Mouse (Mus musculus): ENCODE data around the gene Ccdc80.

The Ccdc80 gene

DNA sequence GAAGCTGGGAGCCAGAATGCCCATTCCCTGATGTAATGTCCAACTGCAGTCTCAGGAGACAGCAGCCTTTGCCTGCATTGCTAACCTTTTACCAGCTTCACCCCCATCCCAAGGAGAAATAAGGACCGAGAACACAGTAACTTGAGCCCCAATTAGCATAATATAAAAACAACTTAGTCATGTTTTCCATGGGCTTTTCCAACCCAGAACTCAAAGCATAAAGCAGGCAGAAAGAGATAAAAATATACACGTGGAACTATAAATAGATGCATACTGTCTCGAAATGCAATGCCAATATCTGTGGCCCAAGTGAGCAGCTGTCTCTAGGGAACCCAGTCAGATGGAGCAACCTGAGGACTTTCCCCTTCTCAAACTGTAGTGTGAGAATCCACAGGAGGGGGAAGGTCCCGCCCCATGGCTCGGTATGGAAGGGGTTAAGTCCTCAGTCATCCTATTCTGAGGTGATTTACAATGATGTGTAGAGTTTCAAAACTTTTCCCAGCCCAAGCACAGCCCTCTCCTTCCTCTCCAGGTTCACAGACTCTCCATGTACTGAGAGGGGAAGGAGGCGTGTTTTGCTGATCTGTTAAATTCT is at the start of gene Ccdc80:
Gene Ccdc80 (plus strand): TSS at position 266 of the 595 bp plus-strand sequence.
- DNase-seq (ENCODE audit: low spot score), result no peak

GRCm38 (mm10) chr16:45044844-45045243 is 48.4 kb upstream of the Ccdc80 start:
- no peak for DNase-seq (ENCODE audit: low spot score)

DNA sequence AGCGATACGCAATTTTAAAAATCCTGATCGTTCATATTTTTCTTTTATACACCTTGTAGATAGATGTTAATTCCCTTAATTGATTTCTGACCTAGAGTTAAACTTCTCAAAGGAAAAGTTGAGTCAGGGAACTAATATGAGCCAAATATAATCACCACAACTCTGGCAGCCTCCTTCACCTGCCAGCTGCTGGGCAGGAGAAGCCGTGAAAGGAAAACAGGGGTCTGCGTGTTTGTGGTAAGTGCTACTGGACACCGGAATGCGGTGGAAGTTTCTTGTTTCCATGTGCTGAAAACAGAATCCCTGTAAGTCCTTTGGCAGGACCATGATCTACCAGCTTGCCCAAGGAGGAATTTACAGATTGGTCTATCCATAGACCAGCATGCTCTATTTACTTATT is 36.0 kb upstream of the Ccdc80 start:
- peak; percentile 2 for DNase-seq (ENCODE audit: low spot score)

DNA sequence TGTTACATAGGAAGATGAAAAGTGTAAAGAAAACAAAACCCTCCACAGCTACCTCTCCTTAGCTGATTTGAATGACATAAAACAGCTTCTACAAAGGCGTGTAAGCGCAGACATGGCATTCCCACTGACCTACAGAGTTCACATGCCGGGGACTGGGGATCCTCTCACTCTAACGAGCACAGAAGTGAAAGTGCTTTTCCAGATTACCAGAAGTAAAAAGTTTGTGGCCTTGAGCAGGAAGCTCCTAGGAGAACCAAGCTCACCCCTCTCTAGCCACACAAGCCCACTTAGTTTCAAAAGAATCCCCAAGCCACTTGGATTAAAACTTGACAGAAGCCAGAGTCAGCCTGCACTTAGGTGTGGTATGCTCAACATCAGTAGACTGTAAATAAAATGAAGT is 35.3 kb upstream of the Ccdc80 start:
- peak; percentile 2 for DNase-seq (ENCODE audit: low spot score)

- no peak for DNase-seq (ENCODE audit: low spot score)
These were observed 32.1 kb upstream of the Ccdc80 start for GRCm38 (mm10) chr16:45061140-45061539.

- DNase-seq (ENCODE audit: low spot score), result no peak
These were observed 22.7 kb upstream of the Ccdc80 start for GRCm38 (mm10) chr16:45070383-45071083.

- DNase-seq (ENCODE audit: low spot score), result no peak
These were observed 21.8 kb upstream of the Ccdc80 start for GRCm38 (mm10) chr16:45071424-45071823.

GRCm38 (mm10) chr16:45077517-45078080 is 15.6 kb upstream of the Ccdc80 start:
- peak; percentile 1 for DNase-seq (ENCODE audit: low spot score)

DNA sequence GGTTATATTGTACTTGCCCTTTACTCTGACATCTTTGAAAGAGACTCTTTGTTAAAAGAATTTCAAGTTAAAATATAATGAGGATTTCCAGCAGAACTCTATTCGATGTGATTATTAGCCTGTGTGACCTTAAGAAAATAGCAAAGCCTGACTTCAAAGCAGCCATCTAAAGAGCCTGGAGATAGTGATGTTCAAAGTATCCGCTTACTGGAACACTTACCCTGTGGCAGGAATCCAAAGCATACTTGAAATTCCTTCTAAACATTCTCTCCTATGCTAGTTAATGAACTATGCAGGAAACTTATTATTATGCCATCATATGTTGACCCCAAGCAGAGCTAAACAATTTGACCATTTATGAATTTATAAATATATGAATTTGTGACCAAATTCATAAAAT is 13.9 kb upstream of the Ccdc80 start:
- no peak for DNase-seq (ENCODE audit: low spot score)

DNA sequence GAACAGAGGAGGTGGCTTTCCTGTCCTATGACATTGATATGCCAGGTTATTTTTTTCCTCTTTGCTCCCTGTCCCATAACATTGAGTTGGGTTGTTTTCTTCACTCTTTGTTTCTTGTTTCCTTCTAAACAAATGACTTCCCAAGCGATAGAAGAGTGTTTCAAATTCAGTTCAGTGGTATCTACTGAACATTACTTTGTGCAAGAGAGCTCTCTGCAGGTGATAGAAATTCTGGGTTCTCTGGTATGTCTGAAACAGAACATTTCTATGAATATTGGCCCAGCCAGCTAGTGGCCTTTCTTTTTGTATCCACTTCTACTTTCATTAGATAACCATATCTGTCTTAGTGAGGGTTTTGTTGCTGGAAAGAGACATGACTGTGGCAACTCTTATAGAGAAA is 4.4 kb upstream of the Ccdc80 start:
- DNase-seq (ENCODE audit: low spot score), result no peak

- peak; percentile 48 for DNase-seq (ENCODE audit: low spot score)
These were observed 3.2 kb upstream of the Ccdc80 start for GRCm38 (mm10) chr16:45090005-45090404.

- no peak for DNase-seq (ENCODE audit: low spot score)
These were observed 1.0 kb downstream of the Ccdc80 start for GRCm38 (mm10) chr16:45094136-45094756.

DNA sequence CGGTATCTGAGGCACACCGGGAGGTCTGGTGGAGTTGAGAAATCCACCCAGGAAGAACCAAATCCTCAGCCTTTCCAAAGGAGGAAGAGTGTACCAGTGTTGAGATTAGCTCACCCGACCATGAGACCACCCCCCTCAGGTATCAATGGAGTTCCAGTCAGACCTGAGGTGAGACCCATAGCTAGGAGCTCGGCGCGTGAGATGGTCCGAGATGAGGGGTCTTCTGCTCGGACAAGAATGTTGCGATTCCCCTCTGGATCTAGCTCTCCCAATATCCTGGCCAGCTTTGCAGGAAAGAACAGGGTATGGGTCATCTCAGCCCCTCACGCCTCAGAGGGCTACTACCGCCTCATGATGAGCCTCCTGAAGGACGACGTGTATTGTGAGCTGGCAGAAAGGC is 1.8 kb downstream of the Ccdc80 start:
- no peak for DNase-seq (ENCODE audit: low spot score)

GRCm38 (mm10) chr16:45095561-45096482 is 2.6 kb downstream of the Ccdc80 start:
- DNase-seq (ENCODE audit: low spot score), result no peak

GRCm38 (mm10) chr16:45097467-45097866 is 4.3 kb downstream of the Ccdc80 start:
- no peak for DNase-seq (ENCODE audit: low spot score)

DNA sequence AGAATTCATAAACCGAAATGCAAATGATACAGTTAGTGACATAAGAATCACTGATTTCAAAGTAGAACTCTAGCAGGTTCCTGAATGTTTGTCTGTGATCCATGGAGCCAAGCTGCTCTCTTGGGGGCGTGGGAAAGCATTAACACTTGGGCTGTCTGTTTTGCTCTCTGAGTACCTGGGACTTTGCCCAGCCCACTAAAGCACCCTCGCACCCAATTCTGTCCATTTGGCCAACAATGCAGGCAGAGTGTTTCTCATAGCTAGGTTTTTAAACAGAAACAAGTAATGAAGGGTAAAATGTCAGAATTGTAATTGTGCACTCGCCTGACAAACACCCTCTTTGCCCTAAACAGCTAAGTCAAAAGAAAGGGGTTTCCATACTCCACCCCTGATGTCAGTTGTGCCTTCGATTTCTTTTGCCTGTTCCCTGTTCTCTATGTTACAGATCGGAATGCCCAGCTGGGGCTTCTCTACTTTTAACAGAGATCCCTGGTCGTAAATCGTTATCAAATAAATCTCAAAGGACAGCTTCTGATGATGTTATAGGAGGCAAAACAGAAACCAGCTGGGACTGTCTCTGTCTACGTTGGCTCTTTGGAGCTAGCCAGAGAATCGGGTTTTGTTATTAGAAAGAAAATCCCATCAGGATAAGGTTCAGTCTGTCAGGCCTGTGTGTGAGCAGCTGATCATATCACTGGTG is 5.1 kb downstream of the Ccdc80 start:
- no peak for DNase-seq (ENCODE audit: low spot score)

DNA sequence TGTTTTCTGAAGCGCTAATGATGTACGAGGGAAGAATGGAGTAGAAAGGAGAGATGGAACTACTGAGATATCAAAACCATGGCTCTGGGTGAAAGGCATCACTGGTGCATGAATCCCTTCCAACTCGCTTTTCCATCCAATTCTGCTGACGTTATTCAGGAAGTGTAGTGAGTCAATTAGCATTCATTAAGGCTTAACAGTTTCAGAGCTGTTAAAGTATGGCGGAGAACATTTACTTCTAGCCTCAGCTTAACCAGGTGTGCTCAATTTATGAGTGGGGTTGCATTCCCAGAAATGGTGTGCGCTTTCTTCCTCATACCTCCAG is 5.6 kb downstream of the Ccdc80 start:
- no peak for DNase-seq (ENCODE audit: low spot score)

GRCm38 (mm10) chr16:45100892-45101291 is 7.7 kb downstream of the Ccdc80 start:
- no peak for DNase-seq (ENCODE audit: low spot score)

DNA sequence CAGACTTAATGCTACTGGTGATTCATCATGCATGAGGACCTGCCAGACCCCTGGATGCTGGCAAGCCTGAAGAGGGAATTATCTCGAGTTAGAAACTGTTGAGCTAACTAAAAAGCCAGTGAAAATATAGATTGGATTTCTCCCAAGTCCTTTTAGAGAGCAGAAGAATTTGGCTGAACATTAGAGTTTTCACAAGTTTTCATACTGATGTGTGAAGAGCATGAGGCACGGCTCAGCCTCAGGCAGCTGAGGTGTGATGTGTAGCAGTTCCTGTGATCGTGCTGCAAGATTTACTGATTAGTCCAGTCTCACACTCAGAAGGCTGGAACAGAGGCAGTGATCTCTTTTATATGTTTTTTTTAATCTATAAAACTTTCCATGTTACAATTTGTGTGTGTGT is 11.8 kb downstream of the Ccdc80 start:
- DNase-seq (ENCODE audit: low spot score), result no peak

- DNase-seq (ENCODE audit: low spot score), result no peak
These were observed 15.1 kb downstream of the Ccdc80 start for GRCm38 (mm10) chr16:45108203-45108878.

DNA sequence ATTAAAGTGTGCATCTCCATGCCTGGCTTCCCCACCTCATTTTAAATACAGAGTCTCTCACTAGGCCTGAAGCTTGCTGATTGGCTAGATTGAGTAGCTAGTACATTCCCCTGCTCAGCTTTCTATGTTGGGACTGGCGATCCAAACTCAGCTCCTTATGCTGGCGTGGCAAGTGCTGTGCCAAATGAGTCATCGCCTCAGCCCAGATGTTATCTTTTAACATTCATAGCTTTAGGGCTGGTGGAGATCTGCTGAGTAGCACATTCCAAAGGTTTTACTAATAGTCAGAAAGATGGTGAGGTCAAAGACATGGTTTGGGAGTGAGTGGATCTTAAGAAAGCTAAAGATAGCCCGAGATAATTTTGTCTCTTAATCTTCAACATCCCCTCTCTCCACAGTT is 17.3 kb downstream of the Ccdc80 start:
- DNase-seq (ENCODE audit: low spot score), result peak; percentile 32

Data from MN1 (cell line).